Mouse (Mus musculus) megakaryocyte, embryonic 14.5 days (primary cell): Measurements from ENCODE around the gene Tmprss7.

Experiments used
- FLI1 ChIP-seq: IDR thresholded peaks from 2 replicates; pipeline ENCODE4 v1.6.1; 2012; ENCODE audit warnings: low read length, inconsistent platforms, mixed read lengths
- GATA1 ChIP-seq: IDR thresholded peaks from 3 replicates; pipeline ENCODE4 v1.6.1; 2012; ENCODE audit warnings: mixed read lengths, low read length, inconsistent platforms, borderline replicate concordance

DNA sequence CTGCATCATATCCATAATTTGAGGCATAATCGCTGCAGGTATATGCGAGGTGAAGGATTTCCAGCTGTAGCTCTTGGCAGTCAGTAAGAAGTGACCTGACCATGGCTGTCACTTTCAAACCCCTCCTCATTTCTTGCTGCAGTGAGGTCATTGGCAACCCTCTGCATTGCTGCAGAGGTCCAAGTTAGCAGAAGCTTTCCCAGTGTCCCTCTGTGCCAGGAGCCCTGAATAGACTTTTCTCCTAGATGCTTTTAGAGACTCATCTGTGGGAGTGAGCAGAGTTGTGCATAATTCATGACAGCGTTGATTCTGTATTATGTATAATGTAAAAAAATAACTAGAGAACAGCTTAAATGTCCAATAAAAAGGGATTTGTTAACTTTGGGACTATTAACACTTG is 8.2 kb downstream of the Tmprss7 start:
- TF ChIP-seq GATA1 = no peak
- TF ChIP-seq FLI1 = no peak
